Mouse (Mus musculus) heart, embryonic 15.5 days (tissue): Measurements from ENCODE around the gene Ifna4. TPM values are rescaled to one million over a fixed set of nuclear protein-coding genes. Genes with fewer than 3 reads are reported as not detected.
"Not testable (repeated sequence)": the region's sequence is repeated elsewhere in the genome, so short reads cannot be mapped to it uniquely, and the experiment has no call there.

Experiments used
- ATAC-seq: fragments of 200-750 bp; cut with Nextera tagmentation; replicated peaks from 2 replicates; pipeline ENCODE4 v1.8.0; 2017; ENCODE audit warnings: low read depth, moderate TSS enrichment; ENCODE audit not compliant: insufficient number of reproducible peaks, insufficient read depth, low FRiP score
- H3K27ac ChIP-seq: fragments of 300-500 bp; sonication (generic); 2 replicates; pipeline ENCODE4 v1.5.1; 2015; ENCODE audit warnings: mild to moderate bottlenecking, inconsistent platforms
- H3K27me3 ChIP-seq: fragments of 300-500 bp; sonication (generic); 2 replicates; pipeline ENCODE4 v1.6.1; 2015; ENCODE audit warnings: inconsistent platforms
- H3K36me3 ChIP-seq: fragments of 300-500 bp; sonication (generic); 2 replicates; pipeline ENCODE4 v1.6.1; 2015; ENCODE audit warnings: mild to moderate bottlenecking, inconsistent platforms
- H3K4me1 ChIP-seq: fragments of 300-500 bp; sonication (generic); replicated peaks from 2 replicates; pipeline ENCODE4 v1.6.1; 2015; ENCODE audit warnings: inconsistent platforms
- H3K4me2 ChIP-seq: fragments of 300-500 bp; sonication (generic); 2 replicates; pipeline ENCODE4 v1.6.1; 2015; ENCODE audit warnings: inconsistent platforms, mild to moderate bottlenecking, moderate library complexity
- H3K4me3 ChIP-seq: fragments of 300-500 bp; sonication (generic); 2 replicates; pipeline ENCODE4 v1.5.1; 2015; ENCODE audit warnings: mild to moderate bottlenecking, inconsistent platforms
- H3K9ac ChIP-seq: fragments of 300-500 bp; sonication (generic); 2 replicates; pipeline ENCODE4 v1.6.1; 2015; ENCODE audit warnings: mild to moderate bottlenecking, inconsistent platforms
- H3K9me3 ChIP-seq: fragments of 300-500 bp; sonication (generic); replicated peaks from 2 replicates; pipeline ENCODE4 v1.6.1; 2016; ENCODE audit warnings: inconsistent platforms
- WGBS: fragments of 180-500 bp; shearing (Covaris S2); methylation state at CpG from one replicate; pipeline ENCODE4 v1.1.7; 2015; ENCODE audit warnings: mixed read lengths; 5-methylcytosine and 5-hydroxymethylcytosine counted together
- polyA plus RNA-seq: library from polyadenylated mRNA; unstranded; fragments of >200 nt; fragmentation: Nextera tagmentation; extraction: Ambion mirVana; gene quantifications from 2 replicates; pipeline ENCODE4 v1.2.1, GENCODE M21; 2015

Ifna4 gene
- polyA plus RNA-seq, 1 experiment from 2014 or later, result not detected

DNA sequence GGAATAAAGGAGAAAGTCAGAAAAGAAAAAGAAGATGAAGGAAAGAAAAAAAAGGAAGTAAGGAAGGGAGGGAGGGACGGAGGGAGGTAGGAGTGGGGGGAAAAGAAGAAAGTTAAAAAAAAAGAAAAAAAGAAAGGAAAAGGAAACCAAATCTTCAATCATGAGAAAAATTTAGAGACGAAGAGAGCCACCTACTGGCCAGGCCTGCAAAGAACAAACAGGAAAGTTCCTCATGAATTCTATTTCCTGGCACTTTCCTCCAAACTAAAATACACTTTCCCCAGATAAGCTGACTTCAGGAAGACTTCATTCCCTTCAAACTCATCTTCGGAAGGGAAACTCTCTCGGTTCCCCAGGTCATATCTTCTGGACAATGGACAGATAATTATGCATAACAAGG, 11.1 kb upstream of the Ifna4 start:
- Histone ChIP-seq H3K4me2 (no peak overlapping the region), H3K4me1 (no peaks in the 10 kb centered on the region), H3K36me3 (no peaks in the 10 kb centered on the region), H3K27me3 (no peaks in the 10 kb centered on the region), H3K9me3 (no peaks in the 10 kb centered on the region), H3K27ac (no peak overlapping the region), H3K4me3 (no peak overlapping the region), H3K9ac (no peak overlapping the region)
- 14% methylated on average over 4 of the region's 4 CpGs for WGBS
- no peak for ATAC-seq

DNA sequence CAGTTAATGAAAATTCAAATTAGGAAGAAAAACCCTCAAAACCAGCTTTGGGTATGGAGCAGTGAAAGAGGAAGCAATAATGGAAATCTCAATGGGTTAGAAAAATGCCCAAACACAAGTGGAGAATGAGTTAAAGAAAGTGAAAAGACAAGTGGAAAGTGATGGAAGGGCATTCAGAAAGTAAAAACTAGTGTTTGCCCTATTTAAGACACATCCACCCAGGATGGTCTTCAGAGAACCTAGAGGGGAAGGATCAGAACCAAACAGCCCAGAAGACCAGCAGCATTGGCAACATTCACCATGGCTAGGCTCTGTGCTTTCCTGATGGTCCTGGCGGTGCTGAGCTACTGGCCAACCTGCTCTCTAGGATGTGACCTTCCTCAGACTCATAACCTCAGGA, 6.4 kb upstream of the Ifna4 start, which contains the start of gene Ifna5:
Gene Ifna5, plus strand, starts transcription at position 301 of the 400 bp plus-strand sequence.
- not testable (repeated sequence) for H3K9ac ChIP-seq, H3K4me2 ChIP-seq, H3K9me3 ChIP-seq, H3K27me3 ChIP-seq, H3K4me3 ChIP-seq, H3K27ac ChIP-seq, H3K36me3 ChIP-seq, H3K4me1 ChIP-seq, ATAC-seq
- 72% methylated on average over 1 of the region's 1 CpGs for WGBS

DNA sequence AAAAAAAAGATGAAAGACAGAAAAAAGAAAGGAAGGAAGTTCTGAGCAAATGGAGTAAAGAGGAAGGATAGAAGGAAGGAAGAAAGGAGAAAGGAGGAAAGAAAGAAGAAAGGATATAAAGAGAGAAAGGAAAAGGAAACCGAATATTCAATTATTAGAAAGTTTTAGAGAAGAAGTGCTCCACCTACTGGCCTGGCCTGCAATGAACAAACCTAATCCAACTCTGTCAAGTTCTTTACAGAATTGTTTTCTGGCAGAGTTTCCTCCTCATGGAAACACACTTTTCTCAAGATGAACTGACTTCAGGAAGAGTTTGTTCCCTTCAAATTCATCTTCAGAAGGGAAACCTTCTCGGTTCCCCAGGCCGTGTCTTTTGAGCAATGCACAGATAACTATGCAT, 2.8 kb upstream of the Ifna4 start:
- ATAC-seq, result no peak
- H3K4me1 ChIP-seq, result no peaks in the 10 kb centered on the region
- H3K36me3 ChIP-seq, result no peaks in the 10 kb centered on the region
- no peak overlapping the region for H3K9ac ChIP-seq
- no peak overlapping the region for H3K4me3 ChIP-seq
- 38% methylated on average over 3 of the region's 3 CpGs for WGBS
- H3K27ac ChIP-seq, result no peak overlapping the region
- no peak overlapping the region for H3K4me2 ChIP-seq
- no peaks in the 10 kb centered on the region for H3K27me3 ChIP-seq
- H3K9me3 ChIP-seq, result no peaks in the 10 kb centered on the region

DNA sequence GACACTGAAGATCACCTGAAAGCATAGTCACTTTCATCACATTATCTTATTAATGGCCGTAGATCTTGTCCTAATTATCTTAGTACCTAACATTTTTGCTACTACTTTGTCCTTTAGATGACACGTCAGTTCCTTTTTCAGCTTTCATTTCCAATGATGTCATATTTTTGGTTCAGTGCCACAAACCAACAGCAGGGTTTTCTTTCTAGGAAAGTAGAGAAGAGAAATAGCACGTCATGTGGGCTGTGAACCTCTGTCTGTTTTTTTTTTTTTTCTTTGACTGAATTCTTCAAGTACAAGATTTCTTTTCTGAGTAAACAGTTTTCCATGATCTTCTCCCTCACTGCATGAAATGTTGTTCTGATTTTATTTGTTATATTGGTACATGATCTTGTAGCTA, 1.6 kb upstream of the Ifna4 start:
- 48% methylated on average over 3 of the region's 3 CpGs for WGBS

DNA sequence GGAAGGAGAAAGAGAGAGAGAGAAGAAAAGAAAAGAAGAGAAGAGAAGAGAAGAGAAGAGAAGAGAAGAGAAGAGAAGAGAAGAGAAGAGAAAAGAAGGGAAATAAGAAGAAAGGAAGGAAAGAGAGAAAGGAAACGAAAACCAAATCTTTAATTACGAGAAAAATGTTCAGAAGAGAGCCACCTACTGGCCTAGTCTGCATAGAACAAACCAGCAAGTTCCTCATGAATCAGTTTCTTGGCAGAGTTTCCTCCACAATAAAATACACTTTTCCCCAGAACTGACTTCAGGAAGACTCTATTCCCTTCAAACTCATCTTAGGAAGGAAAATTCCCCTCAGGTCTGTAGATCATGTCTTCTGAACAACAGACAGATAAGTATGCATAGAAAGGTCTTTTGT, 3.7 kb downstream of the Ifna4 start:
- Histone ChIP-seq H3K4me1 (no peaks in the 10 kb centered on the region), H3K9ac (no peak overlapping the region), H3K27ac (no peak overlapping the region), H3K36me3 (no peaks in the 10 kb centered on the region), H3K4me2 (no peak overlapping the region), H3K4me3 (no peak overlapping the region), H3K9me3 (no peaks in the 10 kb centered on the region), H3K27me3 (no peaks in the 10 kb centered on the region; the same call in 1 of the 2 replicates)
- no peak for ATAC-seq
- 47% methylated on average over 2 of the region's 2 CpGs for WGBS

More for the DNA sequence above, 1.6 kb upstream of the Ifna4 start:
- Histone ChIP-seq H3K4me2 (no peak overlapping the region), H3K27me3 (no peaks in the 10 kb centered on the region), H3K27ac (no peak overlapping the region), H3K4me1 (no peaks in the 10 kb centered on the region), H3K9ac (no peak overlapping the region), H3K9me3 (no peaks in the 10 kb centered on the region), H3K36me3 (no peaks in the 10 kb centered on the region), H3K4me3 (no peak overlapping the region)
- no peak for ATAC-seq

DNA sequence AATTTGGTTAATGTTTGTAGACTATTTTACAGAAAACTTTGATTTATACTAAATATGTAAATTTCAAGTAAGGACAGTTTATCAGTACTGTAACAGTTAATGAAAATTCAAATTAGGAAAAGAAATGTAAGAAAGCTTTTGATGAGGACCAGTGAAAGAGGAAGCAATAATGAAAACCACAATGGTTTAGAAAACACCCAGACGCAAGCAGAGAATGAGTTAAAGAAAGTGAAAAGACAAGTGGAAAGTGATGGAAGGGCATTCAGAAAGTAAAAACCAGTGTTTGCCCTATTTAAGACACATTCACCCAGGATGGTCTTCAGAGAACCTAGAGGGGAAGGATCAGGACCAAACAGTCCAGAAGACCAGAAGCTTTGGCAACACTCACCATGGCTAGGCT, 8.0 kb downstream of the Ifna4 start, which contains the start of gene Ifna1:
Gene Ifna1, plus strand, starts transcription at position 390 of the 400 bp plus-strand sequence.
- Histone ChIP-seq H3K36me3 (no peaks in the 10 kb centered on the region), H3K4me2 (no peak within 1 kb of the TSS), H3K9me3 (no peaks in the 10 kb centered on the region), H3K9ac (no peak within 1 kb of the TSS), H3K4me1 (no peaks in the 10 kb centered on the region), H3K27ac (no peak within 1 kb of the TSS), H3K27me3 (no peaks in the 10 kb centered on the region; the same call in 1 of the 2 replicates), H3K4me3 (no peak within 1 kb of the TSS)
- 71% methylated on average over 1 of the region's 1 CpGs for WGBS
- no peak for ATAC-seq

DNA sequence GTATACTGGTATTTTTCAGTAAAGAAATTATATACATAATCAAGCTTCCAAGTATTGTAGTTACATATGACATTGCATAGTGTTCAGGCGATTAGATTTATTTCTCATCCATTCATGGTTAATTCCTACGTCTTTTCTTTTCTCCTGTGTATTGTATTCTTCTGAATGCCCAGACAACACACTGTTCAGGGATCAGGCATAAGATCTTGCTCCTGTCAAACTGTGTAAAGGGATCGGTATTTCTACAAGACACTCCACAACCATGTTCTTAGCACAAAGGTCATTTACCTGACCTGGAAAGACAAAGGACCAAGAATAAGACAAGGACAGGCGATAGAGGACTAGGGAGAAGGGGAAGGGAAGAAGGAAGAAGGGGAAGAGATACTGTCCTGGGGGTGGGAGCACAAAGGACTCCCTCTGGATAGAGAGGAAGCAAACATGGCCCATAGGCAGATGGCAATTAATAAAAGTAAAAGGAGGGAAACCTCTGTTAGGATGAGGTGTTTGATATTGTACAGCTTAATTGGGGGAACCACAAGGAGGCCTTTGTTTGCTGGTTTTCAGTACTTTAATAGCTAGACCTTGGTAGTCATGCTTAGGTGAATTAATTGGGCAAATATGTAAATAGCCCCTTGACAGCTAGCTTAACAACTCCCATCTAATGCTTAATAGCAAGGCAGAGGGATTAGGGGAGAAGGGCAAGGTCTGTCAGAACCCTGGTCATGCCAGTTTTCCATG, 9.5 kb downstream of the Ifna4 start:
- no peak for ATAC-seq
- H3K27me3 ChIP-seq, result no peaks in the 10 kb centered on the region; the same call in 1 of the 2 replicates
- H3K4me3 ChIP-seq, result no peak overlapping the region
- H3K4me2 ChIP-seq, result no peak overlapping the region
- 69% methylated on average over 4 of the region's 4 CpGs for WGBS
- H3K9me3 ChIP-seq, result no peaks in the 10 kb centered on the region
- no peak overlapping the region for H3K27ac ChIP-seq
- no peaks in the 10 kb centered on the region for H3K36me3 ChIP-seq
- H3K9ac ChIP-seq, result no peak overlapping the region
- no peaks in the 10 kb centered on the region for H3K4me1 ChIP-seq

DNA sequence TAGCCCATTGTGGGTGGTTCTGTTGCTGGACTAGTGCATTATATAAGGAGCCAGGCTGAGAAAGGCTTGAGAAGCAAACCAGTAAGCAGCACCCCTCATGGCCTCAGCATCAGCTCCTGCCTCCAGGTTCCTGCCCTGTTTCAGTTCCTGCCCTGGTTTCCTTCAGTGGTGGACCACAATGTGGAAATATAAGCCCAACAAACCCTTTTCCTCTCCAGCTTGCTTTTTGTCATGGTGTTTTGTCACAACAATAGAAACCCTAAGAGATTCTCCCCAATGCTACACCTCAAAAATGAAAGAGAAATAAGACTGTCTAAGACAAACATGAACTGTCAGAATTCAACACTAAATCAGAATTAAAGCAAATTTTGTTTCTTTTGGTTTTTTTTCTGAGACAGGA, 17.6 kb downstream of the Ifna4 start:
- Histone ChIP-seq H3K4me2 (no peak overlapping the region), H3K27ac (no peak overlapping the region), H3K9ac (no peak overlapping the region), H3K4me1 (no peaks in the 10 kb centered on the region), H3K36me3 (no peaks in the 10 kb centered on the region), H3K4me3 (no peak overlapping the region), H3K27me3 (peaks cover 7% of the 10 kb centered on the region), H3K9me3 (no peaks in the 10 kb centered on the region)
- ATAC-seq, result no peak

DNA sequence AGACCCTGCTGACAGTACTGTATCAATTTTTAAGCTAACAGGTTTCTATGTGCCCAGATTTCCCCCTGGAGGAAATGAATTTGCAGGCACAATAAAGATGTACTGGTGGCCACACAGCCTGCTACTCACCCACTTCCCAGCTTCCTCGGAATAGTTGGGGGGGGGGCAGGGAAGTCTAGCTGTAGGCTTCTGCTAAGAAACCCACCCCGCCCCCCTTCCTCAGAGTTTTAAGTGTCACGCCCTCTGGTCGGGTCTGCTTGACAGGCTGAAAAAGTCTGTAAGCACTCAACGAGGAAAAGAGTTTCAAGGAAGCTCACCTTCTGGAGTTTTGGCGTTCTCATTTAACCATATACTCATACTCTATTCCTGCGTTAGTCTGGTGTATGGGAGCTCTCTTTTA, 21.6 kb downstream of the Ifna4 start:
- Histone ChIP-seq H3K4me1 (0 out of 2 replicates have a peak, but pooled peaks cover 3% of the 10 kb centered on the region), H3K9ac (no peak overlapping the region), H3K4me3 (no peak overlapping the region), H3K27me3 (peaks cover 19% of the 10 kb centered on the region), H3K4me2 (no peak overlapping the region), H3K36me3 (no peaks in the 10 kb centered on the region), H3K9me3 (no peaks in the 10 kb centered on the region), H3K27ac (no peak overlapping the region)
- WGBS, result 13% methylated on average over 7 of the region's 7 CpGs
- no peak for ATAC-seq

DNA sequence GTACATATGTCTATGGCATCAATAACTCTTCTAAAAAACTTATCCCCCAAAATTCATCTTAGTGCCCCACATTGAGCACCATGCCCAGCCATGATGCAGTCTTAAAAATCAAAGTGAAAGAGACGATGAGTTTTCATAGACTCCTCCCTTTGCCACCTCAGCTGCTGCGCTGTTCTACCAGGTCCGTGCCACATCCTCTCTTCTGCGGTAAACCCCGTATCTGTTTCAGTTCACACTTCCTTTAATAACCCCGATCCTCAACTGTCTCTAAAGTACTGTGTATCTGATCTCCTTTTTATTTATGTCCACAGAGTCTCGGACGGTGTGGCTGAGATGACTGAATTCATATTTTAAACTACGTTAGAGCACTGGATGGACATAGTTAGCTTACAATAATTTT, 22.9 kb downstream of the Ifna4 start:
- Histone ChIP-seq H3K4me2 (peak overlapping the region; percentile 19; the same call in 1 of the 2 replicates), H3K27me3 (peaks cover 19% of the 10 kb centered on the region), H3K4me3 (0 out of 2 replicates have a peak overlapping the region, but pooled peaks have one; percentile 6), H3K9ac (no peak overlapping the region), H3K27ac (no peak overlapping the region), H3K4me1 (0 out of 2 replicates have a peak, but pooled peaks cover 6% of the 10 kb centered on the region), H3K9me3 (no peaks in the 10 kb centered on the region), H3K36me3 (no peaks in the 10 kb centered on the region)
- ATAC-seq, result no peak
- 51% methylated on average over 9 of the region's 9 CpGs for WGBS

DNA sequence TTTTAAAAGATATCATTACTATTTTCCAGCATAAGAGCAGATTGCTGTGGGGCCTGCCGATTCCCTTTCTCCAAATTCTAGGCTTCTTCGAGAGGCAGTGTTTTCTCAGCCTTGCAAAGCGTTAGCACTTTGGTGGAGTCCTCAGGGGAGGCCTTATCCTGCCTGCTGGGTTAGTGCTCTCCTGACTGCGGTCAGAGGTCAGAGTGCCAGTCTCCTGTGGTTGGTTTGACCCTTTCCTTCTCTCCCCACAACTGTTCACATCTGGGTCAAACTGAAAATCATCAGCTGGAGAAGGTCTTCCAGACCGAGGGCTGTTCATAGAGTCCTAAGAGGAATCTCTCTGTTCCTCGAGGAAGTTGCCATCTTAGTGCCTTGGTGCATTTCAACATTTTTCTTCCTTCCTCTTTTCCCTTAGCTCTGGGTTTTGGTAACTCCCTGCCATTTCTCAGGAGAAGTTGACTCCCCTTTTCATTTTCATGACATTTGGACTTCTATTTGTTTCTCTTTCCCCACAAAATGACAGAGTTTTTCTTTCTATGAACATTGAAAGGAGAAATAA, 23.4 kb downstream of the Ifna4 start:
- H3K36me3 ChIP-seq, result no peaks in the 10 kb centered on the region
- H3K27me3 ChIP-seq, result peaks cover 19% of the 10 kb centered on the region
- H3K27ac ChIP-seq, result no peak overlapping the region
- H3K9me3 ChIP-seq, result no peaks in the 10 kb centered on the region
- H3K9ac ChIP-seq, result no peak overlapping the region
- ATAC-seq, result no peak
- 0 out of 2 replicates have a peak, but pooled peaks cover 6% of the 10 kb centered on the region for H3K4me1 ChIP-seq
- 43% methylated on average over 6 of the region's 6 CpGs for WGBS
- H3K4me3 ChIP-seq, result no peak overlapping the region
- H3K4me2 ChIP-seq, result no peak overlapping the region
